Mouse (Mus musculus) thymus, postnatal 10 days (tissue): Measurements from ENCODE around the gene Cbln4.

Experiments
- DNase-seq, 2 experiments: peaks; one replicate each; pipeline ENCODE4 v3.0.0; 2021; ENCODE audit warnings: low spot score in 2 of 2

Cbln4 gene

GRCm38 (mm10) chr2:172043235-172043610 lies at the start of gene Cbln4:
Cbln4 (minus strand) TSS chr2:172043466.
- DNase-seq = no peak

DNA sequence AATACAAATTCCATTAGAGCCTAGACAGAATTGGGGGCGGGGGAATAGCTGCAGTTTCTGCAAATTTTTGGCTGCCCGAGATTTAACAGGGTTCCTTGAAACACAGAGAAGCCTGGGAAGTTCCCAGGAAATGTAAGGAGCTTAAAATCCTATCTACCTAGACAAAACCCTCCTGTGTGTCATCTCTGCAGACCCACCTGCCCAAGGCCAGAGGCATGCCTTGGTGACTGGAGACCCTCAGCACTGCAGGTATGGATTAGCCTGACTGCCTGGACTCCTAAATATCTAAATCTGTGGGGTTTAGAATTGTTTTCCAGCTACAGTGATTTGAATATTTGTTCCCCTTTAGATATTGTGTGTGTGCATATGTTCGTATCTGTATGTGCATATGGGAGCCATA lies 35.3 kb upstream of the Cbln4 start:
- DNase-seq = no peak

DNA sequence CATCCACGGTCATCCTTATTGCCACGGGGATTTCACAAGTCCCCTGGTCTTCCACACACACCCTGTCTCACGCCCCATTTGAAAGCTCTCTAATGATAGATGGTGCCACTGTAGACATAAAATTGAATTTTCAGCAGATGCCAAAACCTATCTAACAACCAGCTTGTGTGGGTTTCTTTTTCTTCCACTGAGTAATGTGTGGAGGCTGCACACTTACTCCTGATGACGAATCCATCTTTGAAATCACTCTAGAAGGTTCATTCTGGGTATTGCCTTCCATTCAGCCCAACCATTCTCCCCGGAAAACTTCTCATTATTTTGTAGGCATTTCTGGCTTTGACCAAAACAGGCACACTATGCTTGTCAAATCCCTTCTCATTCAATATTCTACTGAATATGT lies 33.0 kb upstream of the Cbln4 start:
- DNase-seq = no peak

DNA sequence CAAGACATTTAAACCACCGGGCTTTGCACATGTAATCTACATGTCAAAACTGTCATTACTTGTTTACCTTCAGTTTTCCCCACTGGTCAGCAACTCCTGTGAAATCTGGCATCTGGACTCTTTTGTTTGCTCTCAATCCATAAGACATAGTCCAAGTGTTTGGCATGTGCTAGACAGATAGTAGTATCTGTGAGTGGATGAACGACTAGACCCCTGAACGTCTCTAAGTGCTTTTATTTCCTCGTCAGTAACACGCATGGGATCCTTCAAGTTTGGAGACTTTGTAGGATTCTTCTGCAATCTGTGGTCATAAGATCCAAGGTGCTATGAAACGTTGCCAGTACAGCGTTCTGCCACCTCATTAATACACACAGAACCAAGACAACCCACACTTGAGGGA lies 19.6 kb upstream of the Cbln4 start:
- no peak for DNase-seq

- no peak for DNase-seq
Observed at GRCm38 (mm10) chr2:172059747-172060146, 16.5 kb upstream of the Cbln4 start.

DNA sequence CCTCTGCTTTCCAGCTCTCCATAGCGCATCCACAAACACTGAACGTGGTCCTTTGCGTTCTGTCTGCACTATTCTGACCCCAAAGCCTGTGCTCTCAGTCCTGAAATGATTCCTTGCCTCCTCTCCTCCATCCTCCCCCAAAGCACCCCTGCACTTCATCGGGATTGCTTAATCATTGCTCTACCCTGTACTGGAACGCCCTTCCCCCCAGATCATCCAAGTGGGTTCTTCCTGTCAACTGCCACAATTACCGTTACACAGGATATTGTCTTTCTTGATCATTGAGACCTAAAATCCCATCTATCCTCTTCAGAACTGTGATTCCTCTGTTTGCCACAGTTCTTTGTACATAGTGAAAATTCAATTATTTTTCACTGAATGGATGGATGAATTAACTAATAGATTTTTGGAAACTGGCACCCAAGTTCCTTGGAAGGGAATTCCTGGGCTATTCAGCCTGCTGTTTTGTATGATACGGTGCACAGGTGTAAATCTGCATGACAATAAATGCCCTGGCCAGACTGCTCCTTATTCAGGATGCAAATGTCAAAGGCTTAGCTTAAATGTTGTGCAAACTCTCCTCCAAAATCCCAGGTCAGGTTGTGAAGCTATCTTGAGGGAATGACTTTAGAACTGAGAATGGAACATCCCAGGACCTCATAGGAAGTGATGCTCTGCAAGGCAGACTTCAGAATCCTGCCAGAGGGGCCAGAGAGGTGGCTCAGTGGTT lies 15.8 kb upstream of the Cbln4 start:
- no peak for DNase-seq

DNA sequence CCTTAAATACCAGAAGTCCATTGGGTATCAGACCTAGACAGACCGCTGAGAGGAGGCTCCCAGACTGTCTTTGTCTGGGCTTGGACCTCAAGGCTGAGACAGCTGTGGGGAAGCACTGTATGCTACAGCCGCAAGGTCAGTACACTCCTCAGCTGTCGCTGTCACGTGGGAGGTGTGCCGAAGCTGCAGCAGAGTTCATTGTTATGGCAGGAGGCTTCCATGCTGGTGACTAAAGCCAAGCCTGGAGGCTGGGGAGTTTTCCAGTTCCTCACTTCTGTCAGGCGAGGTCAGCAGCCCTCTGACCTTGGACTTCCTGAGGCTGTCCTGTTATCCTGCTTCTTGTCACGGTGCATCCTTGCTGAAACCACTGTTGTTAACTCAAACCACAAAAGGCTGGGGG lies 2.7 kb upstream of the Cbln4 start:
- no peak for DNase-seq

DNA sequence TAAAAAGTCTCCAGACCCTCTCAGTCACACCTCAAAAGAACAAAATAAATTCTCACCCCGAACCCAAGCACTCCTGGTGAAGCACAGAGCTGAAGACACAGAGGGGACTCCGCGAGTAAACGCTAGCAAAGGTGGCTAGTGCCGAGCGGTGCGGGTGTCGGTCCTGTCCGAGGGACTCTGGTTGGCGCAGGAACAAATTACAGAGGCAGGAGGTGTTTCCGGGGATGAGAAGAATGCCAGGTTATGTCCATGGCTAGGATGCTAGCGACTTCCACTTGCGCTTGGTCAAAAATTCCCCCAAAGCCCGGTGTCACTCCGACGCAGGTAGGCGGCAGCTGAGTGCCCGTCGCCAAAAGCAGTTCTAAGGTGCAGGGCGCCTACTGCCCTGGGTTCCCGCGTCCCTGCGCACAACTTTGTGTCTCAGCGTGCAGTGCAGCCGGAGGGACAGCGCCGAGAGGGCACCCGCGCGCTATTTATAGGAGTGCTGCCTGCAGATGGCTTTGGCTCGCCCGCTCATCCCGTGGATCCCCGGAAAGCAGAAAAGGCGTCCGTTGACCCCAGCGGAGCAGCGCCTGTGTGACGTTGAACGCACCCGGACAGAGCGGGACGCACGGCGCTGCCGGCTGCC lies 545 bp downstream of the Cbln4 start:
- DNase-seq = no peak

GRCm38 (mm10) chr2:172042125-172042524 lies 1.1 kb downstream of the Cbln4 start:
- DNase-seq = peak in 1 of 2 experiments; percentile 4

- no peak for DNase-seq
Observed at GRCm38 (mm10) chr2:172040859-172041258, 2.4 kb downstream of the Cbln4 start.

DNA sequence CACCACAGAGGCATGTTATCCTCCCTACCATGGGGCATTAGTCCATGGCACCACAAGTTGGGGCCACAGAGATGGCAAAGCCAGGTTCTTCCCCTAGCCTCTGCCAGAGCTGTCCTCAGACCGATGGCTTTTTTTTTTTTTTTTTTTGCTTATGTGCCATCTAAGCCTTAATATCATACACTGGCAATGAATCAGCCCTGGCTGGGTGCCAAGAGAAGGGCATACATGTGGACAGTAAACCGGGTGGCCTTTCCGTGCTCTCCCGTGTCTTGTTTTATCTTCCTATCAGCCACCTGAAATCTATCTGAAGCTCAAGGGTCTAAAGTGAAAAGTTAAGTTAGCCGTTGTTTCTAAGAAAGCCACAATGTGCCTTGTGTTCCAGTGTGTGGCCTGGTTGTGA lies 3.7 kb downstream of the Cbln4 start:
- DNase-seq = no peak

DNA sequence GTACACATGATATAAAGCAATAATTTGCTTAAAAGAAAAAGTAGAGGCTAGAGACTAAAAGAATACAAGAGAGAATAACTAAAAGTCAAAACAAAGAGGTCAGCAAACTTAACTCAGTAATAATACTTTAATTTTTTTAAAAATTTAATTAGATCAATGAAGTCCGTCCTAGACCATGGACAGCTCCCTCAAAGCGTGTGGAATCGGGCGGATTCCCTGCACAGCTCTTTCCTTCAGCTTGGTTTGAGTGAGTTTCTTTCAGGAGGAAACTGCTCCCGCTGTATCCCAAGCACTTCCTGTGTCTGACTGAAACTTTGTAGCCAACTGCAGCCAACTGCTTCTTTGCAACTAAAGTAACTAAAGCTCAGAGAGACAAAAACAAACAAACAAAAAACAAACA lies 9.0 kb downstream of the Cbln4 start:
- DNase-seq = no peak

DNA sequence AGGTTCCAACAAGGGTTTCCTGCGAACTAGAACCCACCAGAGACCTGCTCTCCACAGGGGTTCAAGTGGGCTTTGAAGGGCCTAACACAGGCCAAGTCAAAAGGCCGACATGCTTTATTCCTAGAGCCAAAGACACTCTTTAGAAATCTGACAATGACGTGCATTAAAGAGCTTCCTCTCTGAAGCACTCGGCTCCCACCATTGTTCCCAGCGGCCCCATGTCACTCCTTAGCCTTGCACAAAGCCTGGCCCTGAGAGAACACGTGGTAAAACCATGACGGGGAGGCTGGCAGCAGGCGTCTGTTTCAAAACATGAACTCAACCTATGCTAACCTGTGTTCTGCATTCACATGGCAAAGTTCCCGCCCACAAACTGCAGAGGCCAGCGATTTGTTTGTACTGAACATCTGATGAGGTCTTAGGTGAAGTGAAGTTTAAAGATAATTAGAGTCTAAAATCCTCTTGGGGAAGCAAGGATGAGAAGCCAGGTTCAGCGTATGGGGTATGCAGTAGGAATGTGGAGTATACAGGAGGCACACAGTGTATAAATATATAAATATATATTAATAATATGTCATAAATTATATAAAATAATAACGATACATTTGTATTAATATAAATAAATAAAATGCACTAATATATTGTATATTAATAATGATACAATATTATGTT lies 17.7 kb downstream of the Cbln4 start:
- no peak for DNase-seq

DNA sequence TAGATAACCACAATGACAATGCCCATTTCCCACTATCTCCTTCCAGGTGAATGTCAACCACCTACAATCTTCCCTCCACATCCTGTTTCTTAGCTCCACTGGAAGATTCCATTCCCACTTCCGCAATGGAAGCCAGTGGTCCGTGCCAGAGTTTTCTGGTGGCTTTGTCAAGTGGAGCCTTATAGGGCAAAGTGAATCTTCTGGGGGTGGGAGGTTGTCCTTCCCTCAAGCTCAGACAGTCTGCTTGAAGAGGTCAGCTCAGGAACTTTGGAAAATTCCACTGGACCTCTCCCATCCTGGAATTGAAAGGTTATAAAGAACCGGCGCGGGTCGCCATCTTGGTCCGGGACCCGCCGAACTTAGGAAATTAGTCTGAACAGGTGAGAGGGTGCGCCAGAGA lies 36.5 kb downstream of the Cbln4 start:
- no peak for DNase-seq

GRCm38 (mm10) chr2:172005970-172006369 lies 37.3 kb downstream of the Cbln4 start:
- DNase-seq = no peak

- DNase-seq = no peak
Observed at GRCm38 (mm10) chr2:172004029-172004984, 39.0 kb downstream of the Cbln4 start.

DNA sequence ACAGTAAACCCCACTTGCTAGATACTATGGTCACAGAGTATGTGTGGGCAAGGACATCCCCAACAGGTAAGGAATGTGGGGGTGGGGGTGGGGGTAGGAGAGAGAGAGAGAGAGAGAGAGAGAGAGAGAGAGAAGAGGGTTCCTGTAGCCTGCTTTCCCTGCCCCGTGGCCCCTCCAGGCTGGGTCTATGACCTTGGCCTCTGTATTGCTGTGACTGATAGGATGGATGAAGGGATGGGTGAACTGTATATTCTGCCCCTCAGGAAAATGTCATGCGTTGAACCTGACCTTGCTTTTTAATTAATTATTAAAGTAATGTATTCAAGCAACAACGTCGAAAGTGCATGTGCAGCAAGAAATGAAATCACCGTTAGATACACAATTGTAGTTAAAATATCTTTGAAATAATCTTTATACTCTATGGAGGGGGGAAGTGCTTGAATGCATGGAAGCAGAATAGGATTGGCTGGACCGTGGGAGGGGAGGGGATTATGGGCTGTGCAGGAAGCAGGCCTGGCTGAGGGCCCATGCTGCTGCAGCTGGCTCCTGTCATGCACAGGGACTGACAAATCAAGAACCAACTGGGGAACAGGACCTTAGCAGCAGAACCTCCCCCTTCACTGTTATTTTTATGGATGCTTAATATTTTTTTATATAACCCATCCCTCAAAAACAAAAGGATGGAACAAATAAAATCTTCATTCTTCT lies 46.1 kb downstream of the Cbln4 start:
- DNase-seq = no peak

DNA sequence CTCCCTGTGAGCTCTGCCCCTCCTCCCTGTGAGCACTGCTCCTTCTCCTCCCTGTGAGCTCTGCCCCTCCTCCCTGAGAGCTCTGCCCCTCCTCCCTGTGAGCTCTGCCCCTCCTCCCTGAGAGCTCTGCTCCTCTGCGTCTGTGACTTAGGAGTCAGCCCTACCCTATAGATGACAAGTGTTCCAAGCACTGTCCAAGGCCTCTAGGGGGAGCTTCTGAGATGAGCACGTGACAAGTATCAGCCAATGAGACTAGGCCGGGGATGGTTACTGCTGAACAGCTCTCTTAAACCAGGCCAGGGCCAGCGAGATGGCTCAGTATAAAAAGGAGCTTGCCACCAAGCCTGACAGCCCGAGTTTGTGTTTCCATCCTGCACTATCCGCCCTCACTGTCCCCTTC lies 48.4 kb downstream of the Cbln4 start:
- no peak for DNase-seq

DNA sequence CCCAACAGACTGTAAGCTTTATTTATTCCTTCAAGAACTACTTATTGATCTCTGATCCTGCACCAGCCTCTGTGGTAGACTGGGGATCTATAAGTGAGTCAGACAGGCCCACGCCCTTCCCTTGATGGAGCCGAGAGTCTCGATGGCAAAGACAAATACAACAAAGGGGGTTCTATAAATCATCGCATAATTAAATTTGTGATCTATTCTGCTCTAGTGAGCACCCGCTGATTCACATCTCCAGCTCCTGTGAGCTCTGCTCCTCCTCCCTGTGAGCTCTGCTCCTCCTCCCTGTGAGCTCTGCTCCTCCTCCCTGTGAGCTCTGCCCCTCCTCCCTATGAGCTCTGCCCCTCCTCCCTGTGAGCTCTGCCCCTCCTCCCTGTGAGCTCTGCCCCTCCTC lies 49.0 kb downstream of the Cbln4 start:
- no peak for DNase-seq

- DNase-seq = no peak
Observed at GRCm38 (mm10) chr2:171986686-171987085, 56.6 kb downstream of the Cbln4 start.
